Mouse (Mus musculus) heart, adult 11 months (tissue): ENCODE measurements at regions not wholly inside any gene's neighbourhood (a gene's known extent, or its start where the extent isn't known, plus 50 kb on each side); places are given as distances from the start of the nearest gene placed in this dataset.

Source experiments
- DNase-seq: peaks from one replicate; pipeline ENCODE4 v3.0.0; 2022

DNA sequence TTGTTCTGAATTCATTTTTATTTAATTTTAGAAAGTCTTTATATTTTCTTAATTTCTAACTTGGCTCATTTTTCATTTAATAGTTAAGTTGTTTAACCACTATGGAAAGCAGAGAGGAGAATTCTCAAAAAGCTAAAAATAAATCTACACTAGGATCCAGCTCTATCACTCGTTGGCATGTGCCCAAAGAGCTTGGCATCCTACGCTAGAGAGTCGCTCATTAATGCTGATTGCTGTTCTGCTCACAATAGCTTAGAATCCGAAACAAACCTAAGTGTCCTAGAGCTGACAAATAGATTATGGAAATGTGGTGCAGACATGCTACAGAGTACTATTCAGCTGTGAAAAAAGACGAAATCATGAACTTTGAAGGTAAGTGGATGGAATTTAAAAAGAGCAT, 386.3 kb upstream of the Pbx1 start:
- DNase-seq, result no peak

DNA sequence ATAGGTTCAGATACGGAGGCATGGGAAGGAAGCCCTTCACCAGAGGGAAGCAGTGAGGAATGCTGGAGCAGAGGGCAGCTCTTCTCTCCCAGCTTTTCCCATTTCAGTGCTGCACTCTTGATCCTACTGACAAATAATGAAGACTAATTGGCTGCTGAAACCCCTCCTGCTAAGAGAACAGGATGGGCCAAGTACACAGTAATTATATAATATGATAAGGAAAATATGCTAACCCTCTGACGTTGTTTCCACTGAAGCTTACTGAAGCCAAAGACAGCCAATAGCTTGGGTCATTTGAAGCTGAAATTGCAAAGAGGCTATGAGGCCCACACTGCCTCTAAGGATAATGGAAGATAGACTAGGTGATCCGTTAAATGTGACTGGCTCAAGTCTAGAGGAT, 375.0 kb upstream of the Pbx1 start:
- no peak for DNase-seq

GRCm38 (mm10) chr1:168805442-168805841, 373.4 kb upstream of the Pbx1 start:
- DNase-seq, result no peak

DNA sequence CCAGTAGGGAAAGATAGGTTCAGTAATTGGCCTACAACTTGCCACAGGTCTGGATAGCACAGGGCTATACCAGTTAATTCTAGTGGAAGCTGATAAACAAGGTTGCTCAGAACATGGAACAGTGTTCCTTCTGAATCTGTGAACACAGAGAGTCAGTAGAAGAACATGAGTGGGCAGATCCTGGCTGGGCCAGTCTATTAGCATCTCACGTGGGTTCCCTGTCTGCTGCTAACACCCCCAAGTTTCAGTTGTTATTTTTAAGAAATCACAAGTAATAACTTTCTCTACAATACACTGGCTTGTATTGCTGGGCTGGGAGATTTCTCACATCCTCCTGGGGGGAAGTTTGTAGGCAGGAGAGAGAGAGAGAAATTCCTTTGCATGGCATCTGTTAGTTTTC, 369.0 kb upstream of the Pbx1 start:
- DNase-seq, result no peak

- no peak for DNase-seq
Observed at GRCm38 (mm10) chr1:168786731-168787130, 354.7 kb upstream of the Pbx1 start.

GRCm38 (mm10) chr1:168783851-168784250, 351.8 kb upstream of the Pbx1 start:
- DNase-seq, result no peak

- DNase-seq, result no peak
Observed at GRCm38 (mm10) chr1:168764368-168764895, 332.4 kb upstream of the Pbx1 start.

DNA sequence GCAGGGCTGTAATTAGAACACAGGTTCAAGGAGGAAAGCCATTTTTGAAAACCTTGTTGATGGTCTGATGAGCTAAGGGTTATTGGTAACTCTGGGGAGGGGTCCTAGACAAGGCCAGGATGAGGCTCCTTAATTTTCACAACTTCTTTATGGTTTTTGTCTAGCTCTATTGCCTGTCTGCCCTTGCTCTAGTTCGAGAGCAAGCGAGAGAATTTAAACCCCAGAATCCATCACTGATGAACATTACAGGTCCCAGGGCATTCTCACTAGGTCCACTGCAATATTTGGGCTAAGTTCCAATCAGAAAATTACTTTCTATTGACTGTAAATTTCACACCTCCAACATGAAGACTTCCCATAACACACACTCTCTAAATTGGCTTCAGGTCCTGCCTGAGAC, 329.0 kb upstream of the Pbx1 start:
- DNase-seq, result no peak

DNA sequence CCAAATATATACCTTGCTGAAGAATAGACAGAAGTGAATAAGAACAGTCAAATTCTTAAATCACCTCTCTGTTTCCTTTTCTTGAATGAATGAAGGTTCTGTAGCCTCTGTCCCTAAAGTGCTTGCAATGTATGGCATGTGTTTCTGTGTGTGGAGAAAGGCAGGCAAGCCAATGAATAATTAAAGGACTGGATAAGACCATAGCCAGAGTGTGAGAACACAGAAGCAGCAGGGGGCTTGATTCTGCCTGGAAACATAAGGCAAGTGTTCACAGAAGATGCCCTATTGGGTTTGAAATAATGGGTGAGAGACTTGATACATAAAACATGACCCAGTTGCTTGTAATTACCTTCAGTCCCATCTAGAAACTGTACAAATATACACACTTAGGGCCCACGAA, 328.2 kb upstream of the Pbx1 start:
- DNase-seq, result no peak

DNA sequence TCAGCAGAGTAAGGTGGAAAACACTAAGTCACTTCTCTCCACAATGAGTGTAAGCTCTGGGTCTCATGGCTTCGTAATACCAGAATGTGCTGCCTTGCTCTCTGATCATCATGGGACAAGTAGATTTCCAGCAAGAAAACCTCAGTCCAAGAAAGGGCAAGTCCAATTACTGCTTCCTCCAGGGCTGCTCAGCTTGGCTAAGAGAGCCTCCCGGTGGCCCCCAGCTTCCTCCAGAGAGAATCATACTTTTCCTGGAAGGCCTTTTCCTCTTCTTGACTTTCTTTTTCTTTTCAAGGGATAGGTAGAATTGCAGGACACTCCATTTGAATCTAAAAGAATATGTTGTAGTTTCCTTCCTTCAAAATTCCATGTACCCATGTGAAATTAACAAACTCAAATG, 326.8 kb upstream of the Pbx1 start:
- no peak for DNase-seq

DNA sequence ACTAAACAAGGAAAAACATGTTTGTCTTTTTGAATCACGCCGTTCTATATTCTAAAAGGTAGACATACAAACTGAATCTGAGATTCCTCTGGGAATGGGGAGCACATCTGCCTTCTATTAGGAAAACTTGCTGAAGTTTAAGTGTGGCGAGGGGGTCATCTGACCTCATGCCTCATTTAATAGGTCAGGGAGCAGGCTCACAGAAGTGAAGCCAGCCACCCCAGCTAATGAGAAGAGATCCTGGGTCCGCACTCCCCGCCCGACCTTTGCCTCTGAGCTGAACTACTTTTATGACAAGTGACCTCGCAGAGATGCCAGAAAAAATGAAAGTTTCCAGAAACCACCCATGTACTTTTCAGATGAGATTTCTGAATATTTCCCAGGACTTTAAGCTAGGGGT, 322.1 kb upstream of the Pbx1 start:
- DNase-seq, result no peak

GRCm38 (mm10) chr1:168743435-168743834, 311.4 kb upstream of the Pbx1 start:
- no peak for DNase-seq

DNA sequence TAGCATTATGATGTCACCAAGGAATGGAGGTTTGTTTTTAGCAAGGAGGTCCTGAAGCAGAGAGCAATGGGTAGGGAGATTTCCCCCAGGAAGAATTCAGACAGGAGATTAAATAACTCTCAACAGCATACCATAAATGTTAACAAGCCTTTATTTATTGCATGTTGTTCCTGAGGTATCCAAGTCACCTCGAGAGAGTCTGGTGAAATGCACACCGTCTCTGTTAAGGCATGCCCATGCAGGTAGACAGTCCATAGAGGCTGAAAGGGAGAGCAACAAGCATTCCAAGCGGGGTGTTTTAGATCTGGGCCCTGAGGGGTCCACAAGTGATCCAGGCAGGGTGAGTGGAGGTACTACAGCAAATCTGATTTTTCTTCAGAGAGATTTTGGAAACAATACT, 305.9 kb upstream of the Pbx1 start:
- DNase-seq, result no peak

GRCm38 (mm10) chr1:168737277-168737863, 305.3 kb upstream of the Pbx1 start:
- DNase-seq, result no peak

DNA sequence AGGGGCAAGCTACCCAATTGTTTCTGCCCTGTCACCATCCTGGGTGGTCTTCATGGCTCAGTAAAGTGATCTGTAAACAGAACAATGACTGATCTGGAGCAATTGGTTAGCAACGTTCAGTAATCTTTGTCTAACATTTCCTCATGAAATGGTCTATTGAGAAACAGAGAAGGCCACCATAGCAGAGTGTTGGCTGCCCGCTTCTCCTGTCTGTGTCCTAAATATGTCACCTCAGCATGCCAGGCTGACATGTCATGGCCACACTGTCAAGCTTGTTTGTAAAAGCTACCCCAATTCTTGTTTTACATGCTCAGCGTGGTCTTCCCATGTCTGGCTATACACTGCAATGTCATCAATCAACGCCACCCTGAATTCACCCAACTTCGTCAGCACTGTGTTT, 301.0 kb upstream of the Pbx1 start:
- no peak for DNase-seq

DNA sequence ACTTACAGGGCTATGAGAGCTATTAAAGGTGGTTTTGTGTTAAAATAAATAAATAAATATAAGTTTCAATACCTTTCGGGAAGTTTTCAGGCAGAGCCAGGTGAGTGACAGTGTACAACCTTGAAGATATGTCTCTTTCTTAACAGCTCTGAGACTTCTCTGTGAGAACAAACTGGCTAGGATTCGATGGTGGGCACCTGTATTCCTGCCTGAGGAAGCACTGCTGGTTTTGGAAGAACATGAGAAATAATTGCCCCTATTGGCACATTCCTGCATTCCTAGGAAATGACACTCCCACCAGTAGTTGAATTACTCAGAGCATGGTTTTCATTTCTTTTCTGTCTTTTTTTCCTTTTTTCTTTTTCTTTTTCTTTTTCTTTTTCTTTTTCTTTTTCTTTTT, 277.8 kb upstream of the Pbx1 start:
- no peak for DNase-seq

DNA sequence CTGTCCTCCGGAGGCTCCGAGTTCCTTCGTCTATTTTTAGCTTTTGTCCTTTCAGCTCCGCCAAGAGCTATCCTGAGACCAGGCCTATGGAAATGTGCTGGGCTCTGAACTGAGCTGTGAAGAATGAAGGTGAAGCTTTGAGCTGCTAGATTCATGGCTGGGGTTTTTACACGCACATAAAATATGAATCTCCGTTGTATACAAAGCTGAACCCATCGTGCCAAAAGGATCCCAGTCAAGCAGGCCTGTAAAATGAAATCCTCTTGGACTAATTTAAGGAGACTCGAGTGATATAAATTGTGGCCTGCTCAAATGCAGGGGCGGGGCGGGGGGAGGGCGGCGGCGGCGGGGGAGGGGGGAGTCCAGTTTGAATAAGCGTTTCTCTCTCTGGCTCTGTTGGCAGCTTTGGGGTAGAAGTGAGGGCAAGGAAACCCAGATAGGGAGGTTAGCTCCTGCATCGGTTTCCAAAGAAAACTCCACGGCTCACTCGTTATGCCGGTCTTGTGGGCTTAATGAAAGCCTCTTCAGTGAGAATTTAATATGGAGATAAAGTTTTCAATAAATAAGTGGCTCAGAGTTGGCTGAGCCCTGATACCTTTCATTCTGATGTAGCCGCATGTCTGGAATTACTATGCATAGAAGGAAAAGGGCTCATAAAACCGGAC, 277.1 kb upstream of the Pbx1 start:
- DNase-seq, result no peak

GRCm38 (mm10) chr1:168708161-168708865, 276.2 kb upstream of the Pbx1 start:
- DNase-seq, result no peak

- no peak for DNase-seq
Observed at GRCm38 (mm10) chr1:168697386-168697785, 265.3 kb upstream of the Pbx1 start.

DNA sequence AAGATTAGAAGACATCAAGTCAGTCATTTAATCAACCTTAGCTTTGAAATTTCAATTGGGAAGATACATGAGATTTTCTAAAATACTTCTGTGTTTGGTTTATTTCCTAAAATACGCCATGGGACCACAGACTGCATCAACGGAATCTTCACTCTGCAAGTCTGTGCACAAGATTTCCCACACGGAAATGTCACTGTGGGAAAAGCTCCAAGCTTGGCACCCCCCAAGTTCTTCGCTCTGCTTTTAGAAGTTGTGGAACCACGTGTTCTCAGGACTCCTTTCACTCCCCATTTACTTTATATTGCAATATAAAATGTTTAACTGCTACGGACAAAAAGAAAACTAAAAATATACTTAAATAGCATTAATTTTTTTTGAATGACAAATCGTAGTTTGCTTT, 254.8 kb upstream of the Pbx1 start:
- no peak for DNase-seq

- DNase-seq, result no peak
Observed at GRCm38 (mm10) chr1:168685147-168685546, 253.1 kb upstream of the Pbx1 start.

DNA sequence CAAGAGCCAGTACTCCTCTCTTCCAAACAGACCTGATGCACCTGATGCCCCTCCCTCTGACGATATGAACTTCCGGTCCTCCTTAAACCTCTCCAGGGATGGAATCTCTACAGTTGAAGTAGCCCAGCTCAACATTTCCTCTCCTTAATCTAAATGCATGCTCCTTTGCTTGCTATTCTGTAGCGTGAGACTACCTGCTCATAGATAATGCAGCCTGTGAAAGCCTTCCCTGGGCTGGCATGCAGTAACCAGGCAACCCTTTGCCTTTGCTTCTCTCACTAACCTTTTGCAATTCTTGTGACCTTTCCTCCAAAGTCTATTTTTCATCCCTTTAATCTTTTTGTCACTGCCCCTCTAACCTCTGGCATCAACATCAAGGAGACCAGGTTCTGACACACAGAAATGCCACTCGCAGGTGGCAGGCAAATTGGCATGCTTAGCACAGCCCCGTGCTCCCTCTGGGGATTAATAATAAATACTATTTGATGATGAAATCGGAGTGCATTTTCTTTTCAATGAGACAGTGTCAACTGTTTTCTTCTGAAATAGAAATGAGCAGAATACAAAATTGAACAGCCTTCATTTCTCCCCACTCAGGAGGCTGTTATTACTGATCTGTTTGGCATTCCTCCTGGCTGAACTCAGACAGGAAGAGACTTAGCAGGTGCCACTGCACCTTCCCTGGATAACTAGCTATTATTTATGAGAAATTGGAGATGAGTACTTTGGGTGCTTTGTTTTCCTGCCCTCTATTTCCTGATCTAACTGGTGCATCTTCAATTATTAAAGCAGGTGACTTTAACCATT, 249.8 kb upstream of the Pbx1 start:
- no peak for DNase-seq

- DNase-seq, result no peak
Observed at GRCm38 (mm10) chr1:168680674-168681073, 248.6 kb upstream of the Pbx1 start.
